Mouse (Mus musculus) lung, postnatal 25 days (tissue): ENCODE data around the gene Speer4a.
"Not testable (repeated sequence)": the region's sequence is repeated elsewhere in the genome, so short reads cannot be mapped to it uniquely, and the experiment has no call there.

Source experiments
- DNase-seq: peaks from one replicate; pipeline ENCODE4 v3.0.0; 2022; ENCODE audit warnings: low spot score

Gene Speer4a

GRCm38 (mm10) chr5:26039458-26039857, at the start of gene Speer4a:
Speer4a (minus strand) TSS chr5:26039558.
- DNase-seq = not testable (repeated sequence)

GRCm38 (mm10) chr5:26079023-26079422, 39.7 kb upstream of the Speer4a start:
- DNase-seq = not testable (repeated sequence)

GRCm38 (mm10) chr5:26070716-26071115, 31.4 kb upstream of the Speer4a start:
- no peak for DNase-seq

- DNase-seq = not testable (repeated sequence)
Observed at GRCm38 (mm10) chr5:26058481-26058880, 19.1 kb upstream of the Speer4a start, which contains the start of gene Gm7347. Gm7347 (minus strand) TSS chr5:26058581.

GRCm38 (mm10) chr5:26022816-26023215, 16.5 kb downstream of the Speer4a start, which contains the start of gene Gm5862:
Gm5862 (minus strand) TSS chr5:26022916.
- DNase-seq = not testable (repeated sequence)

- DNase-seq = not testable (repeated sequence)
Observed at GRCm38 (mm10) chr5:26007697-26008096, 31.7 kb downstream of the Speer4a start.

GRCm38 (mm10) chr5:26006937-26007695, 32.2 kb downstream of the Speer4a start:
- not testable (repeated sequence) for DNase-seq

GRCm38 (mm10) chr5:26004698-26005097, 34.7 kb downstream of the Speer4a start, which contains the start of gene Gm1979:
Gm1979 (minus strand) TSS chr5:26004798.
- DNase-seq = not testable (repeated sequence)

- DNase-seq = not testable (repeated sequence)
Observed at GRCm38 (mm10) chr5:25988550-25988949, 50.8 kb downstream of the Speer4a start, which contains the start of gene Gm21698. Gm21698 (minus strand) TSS chr5:25988650.
